Mouse (Mus musculus) lung, adult 18-20 months (tissue): ENCODE data around the gene Trip10.

Experiments
- DNase-seq, 2 experiments: peaks; one replicate each; pipeline ENCODE4 v3.0.0; 2022; ENCODE audit warnings: mixed read lengths in 2 of 2

The Trip10 gene

GRCm38 (mm10) chr17:57292968-57293367 is 43.7 kb downstream of the Trip10 start:
- no peak for DNase-seq

DNA sequence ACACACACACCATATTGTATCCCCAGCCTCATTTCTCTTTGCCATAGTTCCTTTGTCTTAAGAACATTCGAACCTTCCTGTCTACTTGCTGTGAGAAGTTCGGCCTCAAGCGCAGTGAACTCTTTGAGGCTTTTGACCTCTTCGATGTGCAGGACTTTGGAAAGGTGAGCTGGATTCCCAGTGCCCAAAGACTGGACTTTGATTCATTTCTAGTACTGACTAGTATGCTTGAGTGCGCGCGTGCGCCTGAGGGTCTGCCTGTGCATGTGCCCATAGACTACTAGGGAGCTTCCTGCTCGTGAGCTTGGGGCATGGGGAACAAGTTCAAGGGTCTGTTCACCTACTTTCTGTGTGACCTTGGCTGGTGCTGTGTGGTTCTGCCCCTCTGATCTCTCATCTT is 46.7 kb downstream of the Trip10 start:
- DNase-seq, result no peak

GRCm38 (mm10) chr17:57297040-57297439 is 47.8 kb downstream of the Trip10 start:
- no peak for DNase-seq

DNA sequence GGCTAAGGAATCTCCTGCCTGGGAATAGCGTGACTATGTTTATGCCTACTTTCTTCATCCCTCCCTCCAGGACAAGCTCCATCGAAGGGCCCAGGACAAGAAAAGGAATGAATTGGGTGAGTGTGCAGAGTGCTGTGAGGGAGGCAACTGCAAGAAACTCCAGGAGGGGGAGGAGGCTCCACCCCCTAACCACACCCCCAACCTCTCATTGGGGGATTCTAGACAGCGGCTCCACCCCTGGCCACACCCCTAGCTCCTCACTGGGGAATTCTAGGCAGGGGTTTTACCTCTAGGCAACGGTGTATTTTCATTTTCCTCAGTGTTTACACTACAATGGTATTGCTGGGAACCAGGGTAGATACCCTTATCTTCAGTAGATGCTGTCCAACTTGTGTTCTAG is 56.3 kb downstream of the Trip10 start:
- no peak for DNase-seq

GRCm38 (mm10) chr17:57307074-57307473 is 57.8 kb downstream of the Trip10 start:
- no peak for DNase-seq

DNA sequence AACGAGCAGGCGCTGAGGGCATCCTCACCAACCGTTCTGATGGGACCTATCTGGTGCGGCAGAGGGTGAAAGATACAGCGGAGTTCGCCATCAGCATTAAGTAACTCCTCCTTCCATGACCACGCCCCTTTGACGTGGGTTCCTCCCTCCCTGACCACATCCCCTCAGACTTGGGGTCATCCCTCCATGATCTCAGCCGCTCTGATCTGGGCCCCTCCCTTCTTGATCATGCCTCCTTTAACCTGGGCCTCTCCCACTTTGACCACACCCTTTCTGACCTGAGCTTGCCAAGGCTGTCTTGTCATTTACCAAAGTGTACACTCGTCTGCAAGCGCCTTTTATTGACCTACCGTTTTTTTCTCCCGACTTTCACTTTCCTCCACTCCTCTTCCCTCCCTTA is 62.5 kb downstream of the Trip10 start:
- peak; percentile 8 to 16 for DNase-seq
